Mouse (Mus musculus): ENCODE measurements at regions not wholly inside any gene's neighbourhood (a gene's known extent, or its start where the extent isn't known, plus 50 kb on each side); places are given as distances from the start of the nearest gene placed in this dataset.

DNA sequence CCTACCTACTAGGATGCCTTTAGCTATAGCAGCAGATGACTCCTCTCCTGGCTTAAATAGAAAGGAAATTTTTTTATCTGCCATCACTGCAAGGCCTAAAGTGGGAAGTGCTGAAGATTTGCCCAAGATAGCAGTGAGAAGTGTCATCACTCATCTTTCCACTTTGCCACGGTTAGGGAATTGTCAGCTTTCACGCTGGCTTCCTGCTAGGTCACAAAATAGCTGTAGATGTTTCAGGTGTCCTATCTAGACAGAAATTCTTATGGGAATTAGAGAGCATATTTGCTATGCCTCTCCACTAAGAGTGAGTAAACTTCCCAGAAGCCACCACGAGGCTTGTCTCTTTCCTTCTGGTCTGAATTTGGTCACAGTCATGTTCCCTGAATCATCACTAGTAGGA is 60.4 kb upstream of the Lrrc55 start:
- no peak for TF ChIP-seq CTCF (conservative IDR thresholded peaks at IDR 0.05; ENCODE audit: insufficient read depth, insufficient read length, low read depth, low read length)
- TF ChIP-seq POLR2A (IDR thresholded peaks at IDR 0.05; ENCODE audit: low read depth, low read length), result no peak

Measured in kidney, adult 2 months (tissue).